Mouse (Mus musculus): ENCODE results near the gene Cttn. TPM values are rescaled to one million over a fixed set of nuclear protein-coding genes. Genes with fewer than 3 reads are reported as not detected.

Cttn gene
- polyA plus RNA-seq, 1 experiment from 2014 or later: 200 TPM

- WGBS: 94% methylated on average over 4 of the region's 4 CpGs
- H3K36me3 ChIP-seq (replicated peaks): peaks cover 100% of the 10 kb centered on the region
Measured at GRCm38 (mm10) chr7:144441976-144442375, 28.8 kb downstream of the Cttn start.

GRCm38 (mm10) chr7:144441466-144441865 lies 29.3 kb downstream of the Cttn start:
- DNase-seq (ENCODE audit: low spot score): no peak
- Histone ChIP-seq H3K36me3 (replicated peaks) (peaks cover 100% of the 10 kb centered on the region), H3K4me1 (no peaks in the 10 kb centered on the region), H3K9me3 (no peaks in the 10 kb centered on the region), H3K27ac (replicated peaks) (no peak overlapping the region), H3K27me3 (replicated peaks; ENCODE audit: low read depth, poor library complexity, severe bottlenecking) (no peaks in the 10 kb centered on the region), H3K4me3 (no peak overlapping the region)
- WGBS: 95% methylated on average over 11 of the region's 11 CpGs

More at GRCm38 (mm10) chr7:144441976-144442375, 28.8 kb downstream of the Cttn start:
- H3K27me3 ChIP-seq (replicated peaks; ENCODE audit: low read depth, poor library complexity, severe bottlenecking): no peaks in the 10 kb centered on the region
- DNase-seq (ENCODE audit: low spot score): no peak
- H3K4me1 ChIP-seq: no peaks in the 10 kb centered on the region
- H3K9me3 ChIP-seq: no peaks in the 10 kb centered on the region
- H3K4me3 ChIP-seq: no peak overlapping the region
- H3K27ac ChIP-seq (replicated peaks): no peak overlapping the region

DNA sequence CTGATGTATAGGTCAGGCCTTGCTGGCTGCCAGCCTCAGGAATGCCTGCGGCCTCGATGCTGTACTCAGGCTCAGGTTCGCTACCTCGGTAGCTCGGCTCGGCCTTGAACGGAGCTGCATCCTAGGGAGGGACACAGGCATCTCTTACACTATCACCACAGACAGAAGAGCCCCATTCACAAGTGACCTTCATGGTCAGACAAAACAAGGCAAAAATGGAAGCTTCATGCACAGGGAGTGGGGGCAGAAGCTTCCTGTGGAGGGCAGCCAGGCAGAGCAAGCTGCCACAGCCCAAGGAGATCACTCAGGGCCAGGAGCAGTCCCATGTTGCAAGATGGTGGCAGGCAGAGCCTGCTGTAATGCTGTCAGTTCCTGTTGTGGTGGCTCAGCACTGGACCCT lies 32.0 kb downstream of the Cttn start:
- Histone ChIP-seq H3K27me3 (replicated peaks; ENCODE audit: low read depth, poor library complexity, severe bottlenecking) (no peaks in the 10 kb centered on the region), H3K4me1 (no peaks in the 10 kb centered on the region), H3K27ac (replicated peaks) (no peak overlapping the region), H3K4me3 (no peak overlapping the region), H3K9me3 (no peaks in the 10 kb centered on the region), H3K36me3 (replicated peaks) (peaks cover 86% of the 10 kb centered on the region)
- 97% methylated on average over 7 of the region's 7 CpGs for WGBS
- DNase-seq (ENCODE audit: low spot score): no peak

DNA sequence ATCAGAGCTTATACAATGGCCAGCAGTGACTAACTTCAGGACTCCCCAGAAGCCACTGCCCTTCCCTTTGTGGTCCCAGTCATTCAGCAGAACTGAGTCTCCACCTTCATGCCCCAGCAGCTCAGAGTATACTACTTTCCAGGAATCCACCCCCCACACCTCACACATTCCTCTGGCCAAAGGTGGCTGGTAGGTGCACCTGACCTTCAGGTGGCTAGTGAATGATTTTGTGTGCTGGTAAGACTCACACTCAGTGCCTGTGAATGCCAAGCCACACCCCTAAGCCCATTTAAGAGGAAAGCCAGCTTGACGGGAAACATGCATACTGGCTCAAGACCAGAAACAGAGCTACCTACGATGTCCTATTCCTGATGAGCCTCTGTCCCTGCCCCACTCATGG lies 37.9 kb downstream of the Cttn start:
- no peak for DNase-seq (ENCODE audit: low spot score)
- Histone ChIP-seq H3K9me3 (no peaks in the 10 kb centered on the region), H3K27ac (replicated peaks) (no peak overlapping the region), H3K4me3 (no peak overlapping the region), H3K36me3 (replicated peaks) (peaks cover 27% of the 10 kb centered on the region), H3K27me3 (replicated peaks; ENCODE audit: low read depth, poor library complexity, severe bottlenecking) (no peaks in the 10 kb centered on the region), H3K4me1 (no peaks in the 10 kb centered on the region)
- WGBS: 80% methylated on average over 2 of the region's 2 CpGs

DNA sequence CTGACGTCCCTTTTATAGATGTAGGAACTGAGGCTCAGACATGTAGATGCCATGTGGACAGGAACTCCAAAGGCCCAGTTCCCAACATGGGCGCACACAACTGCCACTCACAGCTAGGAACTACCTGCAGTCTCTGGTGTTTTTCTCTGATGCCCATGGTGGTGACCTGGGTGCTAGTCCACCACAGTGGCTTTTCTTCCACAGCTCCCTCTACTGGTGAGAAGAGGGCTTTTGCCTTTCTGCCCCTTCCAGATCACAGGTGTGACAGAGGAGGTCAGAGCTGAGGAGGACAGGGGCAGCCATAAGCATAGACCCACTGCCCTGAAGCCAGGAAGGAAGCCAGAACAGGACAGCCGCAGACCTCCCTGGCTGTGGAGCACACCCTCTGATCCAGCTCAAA lies 43.3 kb downstream of the Cttn start:
- Histone ChIP-seq H3K36me3 (replicated peaks) (no peaks in the 10 kb centered on the region), H3K4me3 (no peak overlapping the region), H3K9me3 (no peaks in the 10 kb centered on the region), H3K27me3 (replicated peaks; ENCODE audit: low read depth, poor library complexity, severe bottlenecking) (no peaks in the 10 kb centered on the region), H3K4me1 (peaks cover 3% of the 10 kb centered on the region; the same call in 1 of the 2 replicates), H3K27ac (replicated peaks) (no peak overlapping the region)
- no peak for DNase-seq (ENCODE audit: low spot score)
- WGBS: 87% methylated on average over 3 of the region's 3 CpGs

- Histone ChIP-seq H3K4me1 (peaks cover 3% of the 10 kb centered on the region; the same call in 1 of the 2 replicates), H3K4me3 (no peak overlapping the region), H3K36me3 (replicated peaks) (no peaks in the 10 kb centered on the region), H3K27me3 (replicated peaks; ENCODE audit: low read depth, poor library complexity, severe bottlenecking) (no peaks in the 10 kb centered on the region), H3K27ac (replicated peaks) (no peak overlapping the region), H3K9me3 (no peaks in the 10 kb centered on the region)
- WGBS: 86% methylated on average over 3 of the region's 3 CpGs
- no peak for DNase-seq (ENCODE audit: low spot score)
Measured at GRCm38 (mm10) chr7:144426594-144426993, 44.2 kb downstream of the Cttn start.

- Histone ChIP-seq H3K4me3 (no peak overlapping the region), H3K27me3 (replicated peaks; ENCODE audit: low read depth, poor library complexity, severe bottlenecking) (no peaks in the 10 kb centered on the region), H3K9me3 (no peaks in the 10 kb centered on the region), H3K4me1 (peaks cover 8% of the 10 kb centered on the region), H3K27ac (replicated peaks) (no peak overlapping the region), H3K36me3 (replicated peaks) (no peaks in the 10 kb centered on the region)
- DNase-seq (ENCODE audit: low spot score): peak; percentile 74
- WGBS: 12% methylated on average over 8 of the region's 8 CpGs
Measured at GRCm38 (mm10) chr7:144425953-144426352, 44.9 kb downstream of the Cttn start.

- DNase-seq (ENCODE audit: low spot score): no peak
- Histone ChIP-seq H3K27ac (replicated peaks) (no peak overlapping the region), H3K4me1 (peaks cover 37% of the 10 kb centered on the region), H3K36me3 (replicated peaks) (no peaks in the 10 kb centered on the region), H3K4me3 (no peak overlapping the region), H3K27me3 (replicated peaks; ENCODE audit: low read depth, poor library complexity, severe bottlenecking) (0 out of 2 replicates have a peak, but pooled peaks cover 5% of the 10 kb centered on the region), H3K9me3 (no peaks in the 10 kb centered on the region)
- WGBS: 76% methylated on average over 6 of the region's 6 CpGs
Measured at GRCm38 (mm10) chr7:144421478-144421877, 49.3 kb downstream of the Cttn start.

DNA sequence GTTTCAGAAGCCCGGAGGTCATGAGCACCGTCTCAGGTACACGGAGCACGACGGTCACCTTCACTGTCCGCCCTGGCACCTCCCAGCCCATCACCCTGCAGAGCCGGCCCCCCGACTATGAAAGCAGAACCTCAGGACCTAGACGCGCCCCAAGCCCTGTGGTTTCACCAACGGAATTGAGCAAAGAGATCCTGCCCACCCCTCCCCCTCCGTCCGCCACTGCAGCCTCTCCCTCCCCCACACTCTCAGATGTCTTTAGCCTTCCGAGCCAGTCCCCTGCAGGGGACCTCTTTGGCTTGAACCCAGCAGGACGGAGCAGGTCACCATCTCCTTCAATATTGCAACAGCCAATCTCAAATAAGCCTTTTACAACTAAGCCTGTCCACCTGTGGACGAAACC lies 50.3 kb downstream of the Cttn start:
- Histone ChIP-seq H3K9me3 (no peaks in the 10 kb centered on the region), H3K36me3 (replicated peaks) (no peaks in the 10 kb centered on the region), H3K4me3 (no peak overlapping the region), H3K27ac (replicated peaks) (no peak overlapping the region), H3K27me3 (replicated peaks; ENCODE audit: low read depth, poor library complexity, severe bottlenecking) (0 out of 2 replicates have a peak, but pooled peaks cover 5% of the 10 kb centered on the region), H3K4me1 (peaks cover 37% of the 10 kb centered on the region)
- DNase-seq (ENCODE audit: low spot score): no peak
- WGBS: 21% methylated on average over 16 of the region's 16 CpGs

DNA sequence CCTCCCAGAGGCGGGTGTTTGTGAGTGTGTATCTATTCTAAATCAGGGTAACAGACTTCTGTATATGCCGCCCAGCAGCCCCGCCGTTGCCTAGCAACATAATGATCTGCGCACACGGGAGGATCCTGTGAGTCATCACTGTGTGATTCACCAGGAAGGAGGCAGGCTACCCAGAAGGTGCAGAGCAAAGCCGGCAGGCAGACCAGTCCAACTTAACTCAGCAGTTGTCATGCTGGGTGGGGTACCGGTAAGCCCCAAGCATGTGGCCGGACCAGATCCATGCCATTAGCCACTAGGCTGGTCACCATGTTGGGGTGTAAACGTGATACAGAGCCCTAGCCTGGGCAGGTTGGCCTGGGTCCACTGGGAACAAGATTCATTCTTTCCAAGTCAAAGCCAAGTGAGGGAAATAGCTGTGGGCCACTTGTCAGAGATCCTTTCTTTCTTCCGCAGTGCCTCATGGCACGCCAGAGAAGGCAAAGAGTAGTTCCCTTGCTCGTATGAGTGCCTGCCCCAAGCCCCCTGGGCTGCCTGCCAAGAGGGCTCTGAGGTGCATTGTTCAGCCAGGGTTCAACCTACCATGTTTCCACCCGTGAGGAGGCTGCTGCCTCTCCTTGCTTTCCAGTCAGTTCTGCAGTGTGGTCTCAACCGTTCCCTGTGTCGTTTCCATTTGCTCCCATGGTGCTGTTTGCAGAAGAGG lies 53.0 kb downstream of the Cttn start:
- 65% methylated on average over 16 of the region's 16 CpGs for WGBS
- H3K27me3 ChIP-seq (replicated peaks; ENCODE audit: low read depth, poor library complexity, severe bottlenecking): 0 out of 2 replicates have a peak, but pooled peaks cover 5% of the 10 kb centered on the region
- no peaks in the 10 kb centered on the region for H3K36me3 ChIP-seq (replicated peaks)
- H3K9me3 ChIP-seq: no peaks in the 10 kb centered on the region
- peak; percentile 51 for DNase-seq (ENCODE audit: low spot score)
- no peak overlapping the region; the same call in 1 of the 2 replicates for H3K27ac ChIP-seq (replicated peaks)
- H3K4me3 ChIP-seq: no peak overlapping the region
- H3K4me1 ChIP-seq: peaks cover 40% of the 10 kb centered on the region

DNA sequence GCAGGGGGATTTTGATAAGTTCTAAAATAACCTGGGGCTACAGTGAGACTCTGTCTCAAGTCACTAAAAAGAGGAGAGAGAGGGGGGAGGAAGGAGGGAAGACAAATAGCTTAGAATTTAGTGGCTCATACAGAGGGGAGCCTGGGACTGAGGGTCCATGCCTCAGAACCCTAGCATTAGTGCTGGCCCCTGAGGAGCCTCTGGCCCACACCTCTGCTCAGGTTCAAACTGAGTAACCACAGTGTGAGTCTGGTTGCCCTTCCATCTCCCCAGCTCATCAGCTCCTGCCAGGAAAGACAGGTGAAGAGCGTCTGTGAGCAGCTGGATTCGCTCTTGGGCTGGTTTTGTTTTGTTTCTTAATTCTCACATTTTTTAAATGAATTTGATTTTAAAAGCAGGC lies 53.6 kb downstream of the Cttn start:
- no peaks in the 10 kb centered on the region for H3K36me3 ChIP-seq (replicated peaks)
- 79% methylated on average over 2 of the region's 2 CpGs for WGBS
- no peak for DNase-seq (ENCODE audit: low spot score)
- 0 out of 2 replicates have a peak, but pooled peaks cover 5% of the 10 kb centered on the region for H3K27me3 ChIP-seq (replicated peaks; ENCODE audit: low read depth, poor library complexity, severe bottlenecking)
- no peaks in the 10 kb centered on the region for H3K9me3 ChIP-seq
- H3K27ac ChIP-seq (replicated peaks): no peak overlapping the region
- peaks cover 46% of the 10 kb centered on the region for H3K4me1 ChIP-seq
- no peak overlapping the region for H3K4me3 ChIP-seq

GRCm38 (mm10) chr7:144415795-144416194 lies 55.0 kb downstream of the Cttn start:
- Histone ChIP-seq H3K27ac (replicated peaks) (no peak overlapping the region), H3K9me3 (no peaks in the 10 kb centered on the region), H3K4me1 (peaks cover 50% of the 10 kb centered on the region), H3K27me3 (replicated peaks; ENCODE audit: low read depth, poor library complexity, severe bottlenecking) (0 out of 2 replicates have a peak, but pooled peaks cover 5% of the 10 kb centered on the region), H3K36me3 (replicated peaks) (no peaks in the 10 kb centered on the region; the same call in 1 of the 2 replicates), H3K4me3 (no peak overlapping the region)
- DNase-seq (ENCODE audit: low spot score): no peak
- 68% methylated on average over 4 of the region's 4 CpGs for WGBS

GRCm38 (mm10) chr7:144414632-144415031 lies 56.2 kb downstream of the Cttn start:
- Histone ChIP-seq H3K9me3 (no peaks in the 10 kb centered on the region), H3K4me3 (no peak overlapping the region), H3K4me1 (peaks cover 38% of the 10 kb centered on the region), H3K27ac (replicated peaks) (no peak overlapping the region), H3K27me3 (replicated peaks; ENCODE audit: low read depth, poor library complexity, severe bottlenecking) (0 out of 2 replicates have a peak, but pooled peaks cover 2% of the 10 kb centered on the region), H3K36me3 (replicated peaks) (no peaks in the 10 kb centered on the region; the same call in 1 of the 2 replicates)
- no peak for DNase-seq (ENCODE audit: low spot score)
- 84% methylated on average over 5 of the region's 5 CpGs for WGBS
